Mouse (Mus musculus) ZHBTc4 (cell line): Measurements from ENCODE around the gene Spry1.

ENCODE experiments used
- DNase-seq: peaks from one replicate; pipeline ENCODE4 v3.0.0-alpha.2; 2011; ENCODE audit warnings: low read depth, low spot score

Gene Spry1

DNA sequence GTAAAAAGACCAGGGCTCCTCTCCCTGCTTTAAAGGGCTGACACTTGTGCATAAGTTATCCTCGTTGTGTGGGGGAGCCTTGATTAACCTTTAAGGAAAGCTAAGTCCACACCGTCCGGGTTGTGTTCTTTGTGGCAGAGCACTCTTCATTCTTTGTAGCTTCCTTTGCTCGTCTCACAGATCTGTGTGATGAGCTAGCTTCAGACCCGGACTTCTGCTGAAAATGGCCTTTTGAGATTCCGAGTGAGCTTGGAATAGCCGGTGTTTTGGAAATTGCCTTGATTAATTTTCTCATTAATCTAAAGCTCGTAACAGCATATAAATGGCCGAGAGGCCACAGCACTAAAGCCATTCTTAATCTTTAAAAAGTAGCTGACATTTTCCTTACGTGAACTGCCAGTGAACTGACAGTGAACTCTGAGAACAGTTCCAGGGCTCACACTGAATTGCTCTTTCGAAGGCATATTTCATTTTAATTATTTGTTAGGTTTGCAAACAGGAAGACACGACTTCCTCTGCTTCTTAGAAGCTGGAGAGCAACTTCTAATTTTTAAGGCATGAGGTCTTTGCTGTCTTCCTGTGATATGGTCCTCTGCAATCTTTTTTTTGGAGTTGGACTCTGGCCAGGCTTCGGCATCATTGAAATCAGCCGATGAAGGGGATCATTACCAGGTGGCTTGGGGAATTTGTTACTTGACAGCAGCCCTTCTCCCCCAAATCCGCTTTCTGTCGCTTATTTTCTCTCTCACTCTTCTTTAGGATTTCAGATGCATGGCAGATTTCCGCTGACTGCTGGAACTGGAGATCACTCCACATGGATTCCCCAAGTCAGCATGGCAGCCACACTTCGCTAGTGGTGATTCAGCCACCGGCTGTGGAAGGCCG, 2.3 kb downstream of the Spry1 start:
- no peak for DNase-seq

GRCm38 (mm10) chr3:37642681-37643214, 3.0 kb downstream of the Spry1 start:
- DNase-seq = peak; percentile 91

- DNase-seq = no peak
Measured at GRCm38 (mm10) chr3:37643411-37643810, 3.7 kb downstream of the Spry1 start.

- no peak for DNase-seq
Measured at GRCm38 (mm10) chr3:37643903-37644302, 4.2 kb downstream of the Spry1 start.

DNA sequence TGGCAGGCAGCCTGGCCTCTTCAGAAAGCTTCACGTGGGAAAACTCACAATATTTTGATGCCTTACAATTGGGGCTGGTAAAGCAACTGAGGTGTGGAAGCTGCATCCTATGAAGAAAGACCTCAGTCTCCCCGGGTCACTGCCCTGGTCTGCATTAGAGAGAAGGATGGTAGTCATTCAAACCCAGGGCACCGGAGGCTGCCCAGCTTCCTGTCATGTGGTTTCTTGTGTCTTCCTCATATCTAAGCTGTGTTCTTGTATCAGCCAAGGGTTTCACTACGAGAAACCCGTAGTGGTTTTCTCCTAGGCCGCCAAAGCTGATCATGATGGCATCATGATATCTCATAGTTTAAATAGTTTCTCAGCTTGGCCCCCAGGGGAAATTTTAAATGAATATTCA, 5.3 kb downstream of the Spry1 start:
- DNase-seq = no peak

DNA sequence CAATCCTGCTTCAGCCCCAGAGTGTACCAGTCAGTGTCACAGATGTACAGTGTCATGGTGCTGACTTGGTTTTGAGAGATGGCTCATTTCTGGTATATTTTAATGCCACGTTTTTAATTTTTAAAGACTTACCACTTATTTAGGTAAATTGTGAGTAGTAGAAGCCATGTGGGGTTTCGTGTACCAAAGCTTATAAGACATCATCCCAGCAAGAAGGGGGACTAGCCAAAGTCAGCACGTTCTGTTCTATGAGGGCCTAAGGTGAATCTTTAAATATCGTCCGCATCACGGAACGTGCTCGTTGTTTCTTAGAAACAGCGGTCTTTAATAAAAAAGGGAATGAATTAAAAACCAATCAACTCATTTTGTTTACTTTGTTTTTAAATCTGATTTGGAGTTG, 6.5 kb downstream of the Spry1 start:
- no peak for DNase-seq

DNA sequence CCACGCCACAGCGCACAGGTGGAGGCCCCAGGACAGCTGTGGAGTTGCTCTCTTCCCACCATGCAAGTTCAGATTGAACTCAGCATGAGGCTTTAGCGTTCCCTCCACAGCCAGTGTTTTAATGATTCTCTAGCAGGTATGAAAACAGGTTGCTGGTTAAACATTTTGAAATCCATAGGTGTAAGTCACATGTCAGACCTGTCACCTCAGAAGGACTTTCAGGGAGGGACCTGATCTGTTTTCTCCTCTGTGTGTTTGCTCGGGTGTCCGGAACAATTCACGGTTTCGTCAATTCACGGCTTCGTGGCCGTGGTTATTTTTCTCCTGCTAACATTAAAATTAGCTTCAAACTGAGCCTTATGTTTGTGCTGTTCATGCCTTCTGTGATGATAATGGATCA, 7.5 kb downstream of the Spry1 start:
- DNase-seq = no peak

DNA sequence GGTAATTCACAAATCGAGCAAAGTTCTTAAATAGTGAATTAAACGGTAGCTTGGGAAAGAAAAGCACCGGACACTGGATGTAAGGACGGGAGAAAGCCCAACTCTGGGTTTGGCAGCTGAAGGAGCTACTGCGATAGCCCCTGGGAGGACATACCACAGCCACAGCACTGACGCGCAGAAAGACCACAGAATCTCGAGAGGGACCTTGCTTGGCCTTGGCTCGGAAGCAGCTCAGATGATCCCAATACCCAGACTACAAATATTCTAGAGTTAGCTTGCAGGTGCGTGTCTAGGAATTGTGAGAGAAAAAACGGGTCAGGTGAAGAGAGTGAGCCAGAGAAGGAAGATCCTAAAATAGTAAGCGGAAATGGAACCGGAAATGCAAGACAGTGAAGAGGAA, 8.5 kb downstream of the Spry1 start:
- no peak for DNase-seq

DNA sequence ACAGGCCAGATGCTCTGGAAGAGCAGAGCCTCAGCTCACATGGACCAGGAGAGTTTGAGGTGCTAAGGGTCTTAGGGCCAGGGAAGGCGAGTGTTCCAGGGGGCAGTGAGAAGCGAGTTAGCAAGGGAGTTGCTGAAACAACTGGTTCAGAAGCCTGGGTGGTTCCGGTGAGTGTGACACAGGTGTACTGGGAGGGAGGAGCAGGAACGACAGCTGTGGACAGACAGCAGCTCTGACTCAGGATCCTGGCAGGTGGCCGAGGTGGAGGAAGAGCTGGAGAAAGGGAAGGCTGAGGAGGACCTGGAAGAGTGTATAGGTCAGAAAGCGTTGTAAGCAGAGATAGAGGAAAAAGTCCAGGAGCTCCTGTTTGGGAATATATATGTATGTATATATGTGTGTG, 9.5 kb downstream of the Spry1 start:
- DNase-seq = no peak

DNA sequence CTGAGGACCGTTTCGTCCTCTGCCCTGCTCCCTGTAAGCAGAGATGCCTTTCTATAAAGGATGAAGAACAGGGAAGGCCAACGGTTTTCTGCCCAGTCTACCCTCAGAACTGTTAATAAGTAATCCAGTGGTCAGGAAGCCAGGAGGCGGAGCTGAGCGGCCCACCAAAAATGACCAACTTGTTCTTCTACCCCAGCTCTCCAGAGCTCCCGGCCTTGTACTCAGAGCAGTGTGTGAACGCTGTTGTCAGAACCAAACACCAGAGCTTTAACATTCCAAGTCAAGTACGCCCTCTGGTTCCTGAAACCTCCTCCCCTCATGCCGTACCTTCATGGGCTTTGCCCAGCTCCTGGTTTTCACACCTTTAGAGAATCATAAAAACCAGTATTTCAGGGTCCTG, 12.8 kb downstream of the Spry1 start:
- no peak for DNase-seq

- no peak for DNase-seq
Measured at GRCm38 (mm10) chr3:37653935-37654729, 14.4 kb downstream of the Spry1 start.

- DNase-seq = no peak
Measured at GRCm38 (mm10) chr3:37654787-37655186, 15.0 kb downstream of the Spry1 start.

GRCm38 (mm10) chr3:37655933-37656633, 16.3 kb downstream of the Spry1 start:
- DNase-seq = peak; percentile 66

- DNase-seq = peak; percentile 71
Measured at GRCm38 (mm10) chr3:37657009-37657408, 17.3 kb downstream of the Spry1 start.

- DNase-seq = no peak
Measured at GRCm38 (mm10) chr3:37658155-37658554, 18.4 kb downstream of the Spry1 start.

DNA sequence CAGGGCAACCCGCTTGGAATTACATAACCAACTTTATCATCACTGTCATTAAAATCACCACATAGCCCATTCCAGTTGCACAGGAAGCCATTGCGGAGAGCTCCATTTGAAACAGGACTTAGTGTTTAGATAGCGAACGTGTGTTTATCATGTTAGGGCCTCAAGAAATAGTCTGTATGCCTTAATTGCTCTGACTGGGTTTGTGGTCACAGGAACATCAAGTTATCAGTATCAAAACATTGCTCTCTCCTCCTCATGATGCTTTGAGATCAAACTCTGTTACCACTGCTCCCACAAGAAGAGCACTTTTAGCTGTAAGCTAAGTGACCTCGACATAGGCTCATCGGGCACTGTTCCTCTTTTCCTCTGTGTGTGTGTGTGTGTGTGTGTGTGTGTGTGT, 19.9 kb downstream of the Spry1 start:
- DNase-seq = no peak

GRCm38 (mm10) chr3:37666291-37667118, 26.8 kb downstream of the Spry1 start:
- peak; percentile 41 for DNase-seq

DNA sequence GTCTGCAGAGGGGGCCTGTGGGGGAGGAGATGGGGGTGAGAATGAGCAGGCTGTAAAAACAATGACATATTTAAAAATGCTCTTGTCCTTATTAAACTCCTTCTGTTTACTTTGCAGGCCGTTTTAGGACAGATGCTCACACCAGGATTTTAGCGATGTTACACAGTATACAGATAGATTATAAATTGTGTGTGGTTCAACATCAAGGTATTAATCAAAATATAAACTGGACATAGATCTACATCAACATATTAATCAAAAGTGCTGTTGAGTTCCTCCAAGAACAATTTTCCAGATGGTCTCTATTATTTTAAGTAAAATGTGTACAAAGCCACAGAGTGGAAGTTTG, 27.3 kb downstream of the Spry1 start:
- DNase-seq = no peak

- peak; percentile 85 for DNase-seq
Measured at GRCm38 (mm10) chr3:37667736-37668135, 28.0 kb downstream of the Spry1 start.

- DNase-seq = peak; percentile 72
Measured at GRCm38 (mm10) chr3:37668652-37669051, 28.9 kb downstream of the Spry1 start.

DNA sequence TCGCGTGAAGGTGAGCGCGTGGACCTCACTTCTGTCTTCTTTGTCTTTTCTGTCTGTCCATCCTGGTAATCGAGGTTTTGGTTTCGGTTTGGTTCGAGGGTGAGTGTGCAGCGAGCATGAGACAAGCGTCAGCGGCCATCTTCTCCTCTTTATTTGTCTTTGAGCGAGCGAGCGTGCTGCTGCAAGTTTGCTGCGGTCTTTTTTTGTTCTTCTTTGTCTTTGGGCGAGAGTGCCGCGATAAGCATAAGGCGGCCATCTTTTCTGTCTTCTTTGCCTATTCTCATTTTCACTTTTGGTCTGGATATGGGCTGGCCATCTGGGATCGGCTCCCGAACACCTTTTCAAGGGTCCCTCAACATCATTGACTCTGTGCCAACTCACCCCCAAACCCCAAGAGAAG, 29.4 kb downstream of the Spry1 start:
- DNase-seq = peak; percentile 64
